Mouse (Mus musculus) intestine, embryonic 14.5 days (tissue): Measurements from ENCODE around the gene Dpy30. TPM values are rescaled to one million over a fixed set of nuclear protein-coding genes. Genes with fewer than 3 reads are reported as not detected.

Experiments used
- ATAC-seq: fragments of 200-750 bp; cut with Nextera tagmentation; replicated peaks from 2 replicates; pipeline ENCODE4 v1.8.0; 2017; ENCODE audit warnings: low read depth, moderate number of reproducible peaks, moderate TSS enrichment, moderate library complexity; ENCODE audit not compliant: low FRiP score, low TSS enrichment
- DNase-seq: peaks from one replicate; pipeline ENCODE4 v3.0.0-alpha.2; 2018; ENCODE audit warnings: low spot score
- H3K27ac ChIP-seq: fragments of 300-500 bp; sonication (generic); 2 replicates; pipeline ENCODE4 v1.5.1; 2014; ENCODE audit warnings: low read depth, mild to moderate bottlenecking, control low read depth
- H3K27me3 ChIP-seq: fragments of 300-500 bp; sonication (generic); replicated peaks from 2 replicates; pipeline ENCODE4 v1.6.1; 2014; ENCODE audit warnings: low read length, control low read depth; ENCODE audit not compliant: control insufficient read depth, insufficient read depth
- H3K36me3 ChIP-seq: fragments of 300-500 bp; sonication (generic); 2 replicates; pipeline ENCODE4 v1.6.1; 2014; ENCODE audit warnings: low read length, control low read depth; ENCODE audit not compliant: control insufficient read depth, insufficient read depth
- H3K4me1 ChIP-seq: fragments of 300-500 bp; sonication (generic); replicated peaks from 2 replicates; pipeline ENCODE4 v1.6.1; 2014; ENCODE audit warnings: low read length, control low read depth, mixed read lengths; ENCODE audit not compliant: control insufficient read depth, insufficient read depth
- H3K4me2 ChIP-seq: fragments of 300-500 bp; sonication (generic); 2 replicates; pipeline ENCODE4 v1.6.1; 2014; ENCODE audit warnings: low read length
- H3K4me3 ChIP-seq: fragments of 300-500 bp; sonication (generic); 2 replicates; pipeline ENCODE4 v1.5.1; 2014; ENCODE audit warnings: low read depth, low read length, control low read depth, mixed read lengths
- H3K9ac ChIP-seq: fragments of 300-500 bp; sonication (generic); 2 replicates; pipeline ENCODE4 v1.6.1; 2014; ENCODE audit warnings: mild to moderate bottlenecking, low read length
- H3K9me3 ChIP-seq: fragments of 300-500 bp; sonication (generic); 2 replicates; pipeline ENCODE4 v1.6.1; 2016; ENCODE audit warnings: low read length, control low read depth; ENCODE audit not compliant: control insufficient read depth
- WGBS: fragments of 180-500 bp; shearing (Covaris S2); extraction: QIAGEN DNeasy Blood & Tissue Kit; methylation state at CpG from one replicate; pipeline ENCODE4 v1.1.7; 2014; 5-methylcytosine and 5-hydroxymethylcytosine counted together
- polyA plus RNA-seq: library from polyadenylated mRNA; unstranded; fragments of >200 nt; fragmentation: Nextera tagmentation; extraction: Ambion mirVana; gene quantifications from 2 replicates; pipeline ENCODE4 v1.2.1, GENCODE M21; 2014

Gene Dpy30
- polyA plus RNA-seq, 1 experiment from 2014 or later, result 242 TPM

GRCm38 (mm10) chr17:74272683-74273205 is 51.0 kb downstream of the Dpy30 start:
- H3K27me3 ChIP-seq, result no peaks in the 10 kb centered on the region
- no peak overlapping the region for H3K27ac ChIP-seq
- ATAC-seq (0 out of 2 replicates have a peak, but pooled peaks have one; percentile 50), DNase-seq (no peak)
- no peak overlapping the region for H3K4me3 ChIP-seq
- no peak overlapping the region for H3K9ac ChIP-seq
- H3K4me1 ChIP-seq, result no peaks in the 10 kb centered on the region
- H3K9me3 ChIP-seq, result no peaks in the 10 kb centered on the region
- WGBS, result 74% methylated on average over 16 of the region's 16 CpGs
- H3K4me2 ChIP-seq, result no peak overlapping the region
- no peaks in the 10 kb centered on the region for H3K36me3 ChIP-seq

- WGBS, result 87% methylated on average over 3 of the region's 3 CpGs
- DNase-seq, result no peak
- H3K4me1 ChIP-seq, result no peaks in the 10 kb centered on the region
Measured at GRCm38 (mm10) chr17:74271541-74272268, 52.0 kb downstream of the Dpy30 start.

GRCm38 (mm10) chr17:74270205-74270604 is 53.5 kb downstream of the Dpy30 start:
- no peak overlapping the region for H3K9ac ChIP-seq
- DNase-seq (no peak), ATAC-seq (no peak)
- H3K36me3 ChIP-seq, result no peaks in the 10 kb centered on the region
- no peaks in the 10 kb centered on the region for H3K9me3 ChIP-seq
- no peak overlapping the region for H3K4me2 ChIP-seq
- H3K27me3 ChIP-seq, result no peaks in the 10 kb centered on the region
- H3K4me3 ChIP-seq, result no peak overlapping the region
- WGBS, result 47% methylated on average over 2 of the region's 2 CpGs
- H3K27ac ChIP-seq, result no peak overlapping the region
- peaks cover 8% of the 10 kb centered on the region for H3K4me1 ChIP-seq

More at GRCm38 (mm10) chr17:74271541-74272268, 52.0 kb downstream of the Dpy30 start:
- no peak for ATAC-seq
- H3K27ac ChIP-seq, result no peak overlapping the region
- no peak overlapping the region for H3K4me3 ChIP-seq
- H3K4me2 ChIP-seq, result no peak overlapping the region
- no peak overlapping the region for H3K9ac ChIP-seq
- H3K36me3 ChIP-seq, result no peaks in the 10 kb centered on the region
- H3K27me3 ChIP-seq, result no peaks in the 10 kb centered on the region
- H3K9me3 ChIP-seq, result no peaks in the 10 kb centered on the region

GRCm38 (mm10) chr17:74267415-74268180 is 56.1 kb downstream of the Dpy30 start:
- Histone ChIP-seq H3K36me3 (no peaks in the 10 kb centered on the region), H3K27me3 (no peaks in the 10 kb centered on the region), H3K4me3 (no peak overlapping the region), H3K9me3 (no peaks in the 10 kb centered on the region), H3K4me1 (peaks cover 19% of the 10 kb centered on the region), H3K27ac (no peak overlapping the region), H3K9ac (no peak overlapping the region), H3K4me2 (no peak overlapping the region)
- WGBS, result 90% methylated on average over 11 of the region's 11 CpGs
- DNase-seq, result no peak
- no peak for ATAC-seq

GRCm38 (mm10) chr17:74265636-74266035 is 58.1 kb downstream of the Dpy30 start:
- ATAC-seq (no peak), DNase-seq (no peak)
- no peak overlapping the region for H3K4me3 ChIP-seq
- H3K27me3 ChIP-seq, result no peaks in the 10 kb centered on the region
- no peaks in the 10 kb centered on the region for H3K36me3 ChIP-seq
- no peak overlapping the region for H3K4me2 ChIP-seq
- no peak overlapping the region for H3K9ac ChIP-seq
- peaks cover 19% of the 10 kb centered on the region for H3K4me1 ChIP-seq
- peak overlapping the region; percentile 27; the same call in 1 of the 2 replicates for H3K27ac ChIP-seq
- WGBS, result 58% methylated on average over 1 of the region's 1 CpGs
- H3K9me3 ChIP-seq, result no peaks in the 10 kb centered on the region

- Histone ChIP-seq H3K36me3 (no peaks in the 10 kb centered on the region), H3K27ac (peak overlapping the region; percentile 27; the same call in 1 of the 2 replicates), H3K4me3 (no peak overlapping the region), H3K9me3 (no peaks in the 10 kb centered on the region), H3K4me1 (peaks cover 19% of the 10 kb centered on the region), H3K27me3 (no peaks in the 10 kb centered on the region), H3K4me2 (no peak overlapping the region), H3K9ac (no peak overlapping the region)
- WGBS, result 16% methylated on average over 5 of the region's 5 CpGs
- ATAC-seq, result no peak
- no peak for DNase-seq
Measured at GRCm38 (mm10) chr17:74265156-74265505, 58.6 kb downstream of the Dpy30 start.

GRCm38 (mm10) chr17:74264333-74265155 is 59.2 kb downstream of the Dpy30 start:
- Histone ChIP-seq H3K27me3 (no peaks in the 10 kb centered on the region), H3K9me3 (no peaks in the 10 kb centered on the region), H3K4me1 (peaks cover 19% of the 10 kb centered on the region), H3K9ac (no peak overlapping the region), H3K36me3 (no peaks in the 10 kb centered on the region), H3K4me2 (no peak overlapping the region), H3K27ac (peak overlapping the region; percentile 27; the same call in 1 of the 2 replicates), H3K4me3 (no peak overlapping the region)
- WGBS, result 35% methylated on average over 3 of the region's 3 CpGs
- ATAC-seq (no peak), DNase-seq (no peak)

GRCm38 (mm10) chr17:74262415-74262814 is 61.3 kb downstream of the Dpy30 start:
- no peaks in the 10 kb centered on the region for H3K9me3 ChIP-seq
- WGBS, result 95% methylated on average over 3 of the region's 3 CpGs
- H3K36me3 ChIP-seq, result peaks cover 10% of the 10 kb centered on the region; the same call in 1 of the 2 replicates
- ATAC-seq, result no peak
- H3K27ac ChIP-seq, result no peak overlapping the region
- DNase-seq, result no peak
- no peaks in the 10 kb centered on the region for H3K27me3 ChIP-seq
- H3K4me3 ChIP-seq, result no peak overlapping the region
- no peak overlapping the region for H3K9ac ChIP-seq
- no peak overlapping the region for H3K4me2 ChIP-seq
- peaks cover 19% of the 10 kb centered on the region for H3K4me1 ChIP-seq
